Mouse (Mus musculus): ENCODE data around the gene Palld.

- no peak for TF ChIP-seq CTCF (conservative IDR thresholded peaks at IDR 0.05 in 1 of 2, IDR thresholded peaks at IDR 0.05 in 1 of 2; ENCODE audit: low read depth in 2 of 2, low read length in 2 of 2)
- no peak for TF ChIP-seq EP300 (IDR thresholded peaks at IDR 0.05; ENCODE audit: low read length)
- no peak for TF ChIP-seq ELF1 (IDR thresholded peaks at IDR 0.05; ENCODE audit: low read depth, low read length)
Measured at GRCm38 (mm10) chr8:61533356-61533926, 369.0 kb downstream of the Palld start.
